Mouse (Mus musculus): ENCODE data around the gene Tom1l2. TPM values are rescaled to one million over a fixed set of nuclear protein-coding genes. Genes with fewer than 3 reads are reported as not detected.

The Tom1l2 gene
- polyA plus RNA-seq, 1 experiment from 2014 or later: 29.5 TPM

- H3K36me3 ChIP-seq: no peaks in the 10 kb centered on the region
Observed at GRCm38 (mm10) chr11:60317376-60318102, 35.2 kb downstream of the Tom1l2 start.

DNA sequence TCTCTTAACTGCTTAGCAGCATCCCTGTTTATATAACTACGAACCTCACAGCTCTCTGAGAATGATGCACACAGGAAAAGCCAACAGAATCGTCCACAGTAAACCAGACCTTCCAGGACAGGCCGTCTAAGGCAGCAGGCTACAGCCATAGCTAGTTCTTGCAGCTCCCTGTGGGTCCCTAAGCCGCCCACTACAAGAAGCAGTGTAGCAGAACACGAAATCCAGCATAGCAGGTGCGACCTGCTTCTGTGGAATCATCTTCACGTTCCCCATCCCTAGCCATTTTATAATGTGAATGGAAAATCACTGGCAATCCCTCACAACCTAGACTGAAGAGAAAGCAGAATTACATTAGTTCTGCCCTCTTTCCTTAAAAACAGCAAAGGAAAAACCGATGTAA is 35.8 kb downstream of the Tom1l2 start:
- no peak for ATAC-seq (ENCODE audit: insufficient number of reproducible peaks, insufficient read depth, low FRiP score, low TSS enrichment, low read depth)
- Histone ChIP-seq H3K36me3 (no peaks in the 10 kb centered on the region), H3K4me3 (no peak overlapping the region), H3K4me1 (peaks cover 46% of the 10 kb centered on the region), H3K27me3 (no peaks in the 10 kb centered on the region), H3K4me2 (no peak overlapping the region), H3K9ac (no peak overlapping the region), H3K27ac (peak overlapping the region; percentile 17; the same call in 1 of the 2 replicates), H3K9me3 (no peaks in the 10 kb centered on the region)
- WGBS: 70% methylated on average over 8 of the region's 8 CpGs

More at GRCm38 (mm10) chr11:60317376-60318102, 35.2 kb downstream of the Tom1l2 start:
- WGBS: 68% methylated on average over 7 of the region's 7 CpGs
- no peaks in the 10 kb centered on the region for H3K9me3 ChIP-seq
- H3K27ac ChIP-seq: peak overlapping the region; percentile 17; the same call in 1 of the 2 replicates
- H3K9ac ChIP-seq: no peak overlapping the region
- no peaks in the 10 kb centered on the region for H3K27me3 ChIP-seq
- H3K4me2 ChIP-seq: no peak overlapping the region
- H3K4me1 ChIP-seq: peaks cover 42% of the 10 kb centered on the region
- no peak overlapping the region for H3K4me3 ChIP-seq
- no peak for ATAC-seq (ENCODE audit: insufficient number of reproducible peaks, insufficient read depth, low FRiP score, low TSS enrichment, low read depth)

- Histone ChIP-seq H3K4me2 (no peak overlapping the region), H3K4me1 (peaks cover 53% of the 10 kb centered on the region), H3K4me3 (no peak overlapping the region), H3K9ac (no peak overlapping the region), H3K9me3 (no peaks in the 10 kb centered on the region), H3K27ac (peak overlapping the region; percentile 18; the same call in 1 of the 2 replicates), H3K36me3 (no peaks in the 10 kb centered on the region), H3K27me3 (no peaks in the 10 kb centered on the region)
- no peak for ATAC-seq (ENCODE audit: insufficient number of reproducible peaks, insufficient read depth, low FRiP score, low TSS enrichment, low read depth)
- WGBS: 29% methylated on average over 7 of the region's 7 CpGs
Observed at GRCm38 (mm10) chr11:60316250-60316649, 36.5 kb downstream of the Tom1l2 start.

- WGBS: 11% methylated on average over 8 of the region's 8 CpGs
- H3K36me3 ChIP-seq: no peaks in the 10 kb centered on the region
- ATAC-seq (ENCODE audit: insufficient number of reproducible peaks, insufficient read depth, low FRiP score, low TSS enrichment, low read depth): peak; percentile 41; the same call in 1 of the 2 replicates
- H3K27me3 ChIP-seq: no peaks in the 10 kb centered on the region
- peak overlapping the region; percentile 84 for H3K27ac ChIP-seq
- H3K4me1 ChIP-seq: peaks cover 54% of the 10 kb centered on the region
- H3K4me3 ChIP-seq: no peak overlapping the region
- H3K9me3 ChIP-seq: no peaks in the 10 kb centered on the region
- peak overlapping the region; percentile 24 for H3K4me2 ChIP-seq
- H3K9ac ChIP-seq: peak overlapping the region; percentile 61; the same call in 1 of the 2 replicates
Observed at GRCm38 (mm10) chr11:60311025-60311854, 41.5 kb downstream of the Tom1l2 start.

- Histone ChIP-seq H3K27ac (peak overlapping the region; percentile 28; the same call in 1 of the 2 replicates), H3K9me3 (no peaks in the 10 kb centered on the region), H3K4me1 (peaks cover 58% of the 10 kb centered on the region), H3K36me3 (no peaks in the 10 kb centered on the region), H3K9ac (no peak overlapping the region), H3K4me3 (no peak overlapping the region), H3K27me3 (no peaks in the 10 kb centered on the region), H3K4me2 (no peak overlapping the region)
- no peak for ATAC-seq (ENCODE audit: insufficient number of reproducible peaks, insufficient read depth, low FRiP score, low TSS enrichment, low read depth)
Observed at GRCm38 (mm10) chr11:60309875-60310274, 42.8 kb downstream of the Tom1l2 start.

- H3K9ac ChIP-seq: no peak overlapping the region
- H3K4me3 ChIP-seq: no peak overlapping the region
- no peaks in the 10 kb centered on the region for H3K36me3 ChIP-seq
- peaks cover 58% of the 10 kb centered on the region for H3K4me1 ChIP-seq
- 53% methylated on average over 12 of the region's 12 CpGs for whole genome bisulfite sequencing
- H3K4me2 ChIP-seq: no peak overlapping the region
- H3K27me3 ChIP-seq: no peaks in the 10 kb centered on the region
- peak; percentile 68 for ATAC-seq (ENCODE audit: insufficient number of reproducible peaks, insufficient read depth, low FRiP score, low TSS enrichment, low read depth)
- H3K27ac ChIP-seq: peak overlapping the region; percentile 82
- H3K9me3 ChIP-seq: no peaks in the 10 kb centered on the region
Observed at GRCm38 (mm10) chr11:60308506-60309116, 44.1 kb downstream of the Tom1l2 start.

GRCm38 (mm10) chr11:60308061-60308460 is 44.6 kb downstream of the Tom1l2 start:
- Histone ChIP-seq H3K9me3 (no peaks in the 10 kb centered on the region), H3K4me2 (no peak overlapping the region), H3K4me1 (peaks cover 58% of the 10 kb centered on the region), H3K4me3 (no peak overlapping the region), H3K9ac (no peak overlapping the region), H3K27me3 (no peaks in the 10 kb centered on the region), H3K27ac (peak overlapping the region; percentile 82), H3K36me3 (no peaks in the 10 kb centered on the region)
- 79% methylated on average over 2 of the region's 2 CpGs for WGBS
- no peak for ATAC-seq (ENCODE audit: insufficient number of reproducible peaks, insufficient read depth, low FRiP score, low TSS enrichment, low read depth)

GRCm38 (mm10) chr11:60307375-60307825 is 45.3 kb downstream of the Tom1l2 start:
- H3K36me3 ChIP-seq: no peaks in the 10 kb centered on the region
- H3K9me3 ChIP-seq: no peaks in the 10 kb centered on the region
- peaks cover 53% of the 10 kb centered on the region for H3K4me1 ChIP-seq
- H3K27ac ChIP-seq: peak overlapping the region; percentile 82; the same call in 1 of the 2 replicates
- H3K4me3 ChIP-seq: no peak overlapping the region
- no peak overlapping the region for H3K9ac ChIP-seq
- H3K27me3 ChIP-seq: no peaks in the 10 kb centered on the region
- H3K4me2 ChIP-seq: no peak overlapping the region
- no peak for ATAC-seq (ENCODE audit: insufficient number of reproducible peaks, insufficient read depth, low FRiP score, low TSS enrichment, low read depth)
- WGBS: 59% methylated on average over 2 of the region's 2 CpGs

DNA sequence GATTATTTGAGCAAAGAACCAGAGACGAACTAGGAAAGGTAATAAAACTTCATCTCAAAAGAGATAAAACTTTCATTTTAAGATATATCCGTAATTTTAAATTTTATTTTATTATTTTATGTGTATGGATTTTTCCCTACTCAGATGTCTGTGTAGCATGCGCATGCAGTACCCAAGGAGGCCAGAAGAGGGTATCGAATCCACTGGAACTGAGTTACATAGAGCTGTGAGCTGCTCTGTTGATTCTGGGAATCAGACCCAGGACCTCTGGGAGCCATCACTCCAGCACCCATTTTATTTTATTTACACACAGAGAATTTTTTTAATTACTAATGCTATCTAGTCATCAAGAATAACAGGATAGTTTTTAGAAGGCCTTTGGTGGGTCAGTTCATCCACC is 45.9 kb downstream of the Tom1l2 start:
- ATAC-seq (ENCODE audit: insufficient number of reproducible peaks, insufficient read depth, low FRiP score, low TSS enrichment, low read depth): no peak
- H3K36me3 ChIP-seq: no peaks in the 10 kb centered on the region
- H3K4me1 ChIP-seq: peaks cover 53% of the 10 kb centered on the region
- no peak overlapping the region for H3K4me2 ChIP-seq
- H3K27ac ChIP-seq: no peak overlapping the region
- WGBS: 68% methylated on average over 4 of the region's 4 CpGs
- H3K4me3 ChIP-seq: no peak overlapping the region
- no peaks in the 10 kb centered on the region for H3K9me3 ChIP-seq
- H3K27me3 ChIP-seq: no peaks in the 10 kb centered on the region
- H3K9ac ChIP-seq: no peak overlapping the region

GRCm38 (mm10) chr11:60305611-60306010 is 47.1 kb downstream of the Tom1l2 start:
- H3K4me3 ChIP-seq: no peak overlapping the region
- no peaks in the 10 kb centered on the region for H3K36me3 ChIP-seq
- no peaks in the 10 kb centered on the region for H3K9me3 ChIP-seq
- H3K4me2 ChIP-seq: no peak overlapping the region
- no peak overlapping the region for H3K9ac ChIP-seq
- H3K27me3 ChIP-seq: no peaks in the 10 kb centered on the region
- 58% methylated on average over 4 of the region's 4 CpGs for WGBS
- H3K27ac ChIP-seq: peak overlapping the region; percentile 45; the same call in 1 of the 2 replicates
- peaks cover 48% of the 10 kb centered on the region for H3K4me1 ChIP-seq
- ATAC-seq (ENCODE audit: insufficient number of reproducible peaks, insufficient read depth, low FRiP score, low TSS enrichment, low read depth): no peak

DNA sequence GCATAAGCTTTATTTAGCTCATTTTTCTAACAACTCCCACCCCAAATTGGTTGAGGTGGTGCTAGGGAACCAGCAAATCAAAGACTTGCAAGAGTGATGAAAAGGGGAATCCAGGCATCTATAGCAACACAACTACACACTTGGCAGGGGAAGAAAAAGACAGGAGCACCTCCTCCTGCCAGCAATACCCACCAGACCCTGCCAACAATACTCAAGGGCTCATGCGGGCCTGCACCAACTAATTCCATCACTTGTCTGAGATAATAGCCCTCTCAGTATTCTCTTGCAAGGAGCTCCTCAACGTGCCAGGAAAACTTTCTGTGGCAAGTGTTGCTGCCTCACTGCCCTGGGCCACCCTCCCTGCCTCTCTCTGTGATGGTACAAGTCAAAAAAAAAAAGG is 49.2 kb downstream of the Tom1l2 start:
- Histone ChIP-seq H3K27ac (no peak overlapping the region), H3K4me3 (no peak overlapping the region), H3K4me1 (peaks cover 35% of the 10 kb centered on the region), H3K36me3 (no peaks in the 10 kb centered on the region), H3K9ac (no peak overlapping the region), H3K9me3 (no peaks in the 10 kb centered on the region), H3K4me2 (no peak overlapping the region), H3K27me3 (no peaks in the 10 kb centered on the region)
- WGBS: 67% methylated on average over 2 of the region's 2 CpGs
- ATAC-seq (ENCODE audit: insufficient number of reproducible peaks, insufficient read depth, low FRiP score, low TSS enrichment, low read depth): no peak

Data from embryonic facial prominence, embryonic 13.5 days (tissue).